Mouse (Mus musculus): ENCODE measurements around the gene Chchd6.

DNA sequence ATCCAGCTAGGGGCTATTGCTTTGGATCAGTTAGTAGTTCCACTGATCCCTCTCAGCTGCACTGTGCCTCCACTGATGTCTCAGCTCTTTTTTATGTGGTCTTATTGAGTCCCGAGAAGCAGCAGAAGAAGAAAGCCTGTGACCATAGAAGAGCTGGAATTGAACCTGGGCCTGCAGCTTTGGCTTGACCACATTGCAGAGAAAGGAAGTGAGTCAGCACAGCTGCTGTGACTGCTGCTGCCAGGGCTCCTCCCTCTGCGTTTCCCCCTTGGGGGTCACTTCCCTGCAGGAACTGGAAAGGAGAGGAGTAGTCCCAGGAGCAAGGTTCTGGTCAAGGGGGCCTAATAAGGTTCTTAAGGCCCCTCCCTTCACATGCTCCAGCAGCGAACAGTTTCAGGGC is 231.1 kb downstream of the Chchd6 start:
- TF ChIP-seq CTCF (IDR thresholded peaks at IDR 0.05; ENCODE audit: extremely low read depth, insufficient read depth, insufficient read length, insufficient replicate concordance) (no peak), POLR2A (IDR thresholded peaks at IDR 0.05; ENCODE audit: low read depth, low read length) (no peak)
